Mouse (Mus musculus) olfactory bulb, adult 2 months (tissue): Measurements from ENCODE around the gene Eef2. TPM values are rescaled to one million over a fixed set of nuclear protein-coding genes. Genes with fewer than 3 reads are reported as not detected.
"Not testable (repeated sequence)": the region's sequence is repeated elsewhere in the genome, so short reads cannot be mapped to it uniquely, and the experiment has no call there.

ENCODE experiments used
- H3K27ac ChIP-seq: fragments of 200-500 bp; 2 replicates; pipeline ENCODE4 v1.5.1; 2012; ENCODE audit warnings: low read depth, low read length; ENCODE audit not compliant: insufficient read depth
- H3K4me1 ChIP-seq: fragments of 200-500 bp; 2 replicates; pipeline ENCODE4 v1.6.1; 2012; ENCODE audit warnings: low read length; ENCODE audit not compliant: control insufficient read depth, insufficient read depth
- H3K4me3 ChIP-seq: fragments of 200-500 bp; 2 replicates; pipeline ENCODE4 v1.5.1; 2012; ENCODE audit warnings: mild to moderate bottlenecking, low read depth, low read length, moderate library complexity; ENCODE audit not compliant: insufficient read depth
- CTCF ChIP-seq: fragments of 200-500 bp; IDR thresholded peaks from 2 replicates; pipeline ENCODE4 v1.5.1; 2012; ENCODE audit warnings: low read depth, mild to moderate bottlenecking, low read length, moderate library complexity; ENCODE audit not compliant: insufficient read depth
- POLR2A ChIP-seq: fragments of 200-500 bp; IDR thresholded peaks from 2 replicates; pipeline ENCODE4 v1.6.1; 2012; ENCODE audit warnings: mild to moderate bottlenecking, low read depth, low read length, moderate library complexity; ENCODE audit not compliant: insufficient read depth
- WGBS: fragments of 180-500 bp; shearing (Covaris S2); methylation state at CpG from one replicate; pipeline ENCODE4 v1.1.7; 2018; 5-methylcytosine and 5-hydroxymethylcytosine counted together
- polyA plus RNA-seq: library from polyadenylated mRNA; stranded (reverse); fragments of >200 nt; gene quantifications from 2 replicates; pipeline ENCODE4 v1.2.4, GENCODE M21; 2012; ENCODE audit warnings: low replicate concordance; ENCODE audit not compliant: missing spikeins, insufficient read depth, insufficient read length

Eef2 gene
- polyA plus RNA-seq, 1 experiment: 423 TPM

DNA sequence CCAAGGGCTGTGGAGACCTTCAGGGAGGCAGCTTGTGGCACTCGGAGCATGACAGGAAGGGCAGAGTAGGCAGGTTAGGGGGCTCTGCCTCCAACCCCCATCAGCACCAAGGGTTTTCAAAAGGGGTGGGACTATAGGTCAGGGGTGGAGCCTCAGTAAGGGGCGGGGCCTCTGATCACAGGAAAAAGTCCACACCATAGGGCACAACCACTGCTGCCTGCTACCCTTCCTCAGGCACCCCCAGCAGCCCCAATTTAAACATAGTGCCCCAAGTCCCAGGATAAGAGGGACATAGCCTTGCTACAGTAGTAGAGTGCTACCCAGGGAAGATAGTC, 14.1 kb upstream of the Eef2 start:
- 80% methylated on average over 2 of the region's 2 CpGs for WGBS
- Histone ChIP-seq H3K4me3 (no peak overlapping the region), H3K4me1 (peaks cover 32% of the 10 kb centered on the region; the same call in 1 of the 2 replicates), H3K27ac (no peak overlapping the region)
- no peak for TF ChIP-seq CTCF
- no peak for TF ChIP-seq POLR2A

DNA sequence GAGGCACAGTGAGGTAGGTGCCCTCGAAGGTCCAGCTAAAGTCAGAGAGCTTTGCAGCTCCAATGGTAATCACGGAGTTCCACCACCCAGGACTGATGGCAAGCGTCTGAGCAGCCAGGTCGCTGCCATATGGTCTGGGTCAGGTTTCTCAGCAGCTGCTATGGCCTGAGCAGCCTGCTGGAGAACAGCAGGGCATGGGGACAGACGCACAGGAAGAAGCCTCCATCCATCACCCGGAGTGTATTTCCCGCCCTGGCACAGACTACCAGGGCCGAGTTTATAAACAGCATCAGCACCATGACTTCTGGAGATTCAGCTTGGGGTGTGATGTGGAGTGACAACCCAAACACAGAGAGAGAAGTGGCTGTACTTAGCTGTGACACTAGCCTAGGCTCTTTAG, 11.3 kb upstream of the Eef2 start:
- no peak for TF ChIP-seq POLR2A
- no peak for TF ChIP-seq CTCF
- Histone ChIP-seq H3K4me1 (peaks cover 39% of the 10 kb centered on the region), H3K4me3 (no peak overlapping the region), H3K27ac (no peak overlapping the region)
- WGBS: 81% methylated on average over 8 of the region's 8 CpGs

DNA sequence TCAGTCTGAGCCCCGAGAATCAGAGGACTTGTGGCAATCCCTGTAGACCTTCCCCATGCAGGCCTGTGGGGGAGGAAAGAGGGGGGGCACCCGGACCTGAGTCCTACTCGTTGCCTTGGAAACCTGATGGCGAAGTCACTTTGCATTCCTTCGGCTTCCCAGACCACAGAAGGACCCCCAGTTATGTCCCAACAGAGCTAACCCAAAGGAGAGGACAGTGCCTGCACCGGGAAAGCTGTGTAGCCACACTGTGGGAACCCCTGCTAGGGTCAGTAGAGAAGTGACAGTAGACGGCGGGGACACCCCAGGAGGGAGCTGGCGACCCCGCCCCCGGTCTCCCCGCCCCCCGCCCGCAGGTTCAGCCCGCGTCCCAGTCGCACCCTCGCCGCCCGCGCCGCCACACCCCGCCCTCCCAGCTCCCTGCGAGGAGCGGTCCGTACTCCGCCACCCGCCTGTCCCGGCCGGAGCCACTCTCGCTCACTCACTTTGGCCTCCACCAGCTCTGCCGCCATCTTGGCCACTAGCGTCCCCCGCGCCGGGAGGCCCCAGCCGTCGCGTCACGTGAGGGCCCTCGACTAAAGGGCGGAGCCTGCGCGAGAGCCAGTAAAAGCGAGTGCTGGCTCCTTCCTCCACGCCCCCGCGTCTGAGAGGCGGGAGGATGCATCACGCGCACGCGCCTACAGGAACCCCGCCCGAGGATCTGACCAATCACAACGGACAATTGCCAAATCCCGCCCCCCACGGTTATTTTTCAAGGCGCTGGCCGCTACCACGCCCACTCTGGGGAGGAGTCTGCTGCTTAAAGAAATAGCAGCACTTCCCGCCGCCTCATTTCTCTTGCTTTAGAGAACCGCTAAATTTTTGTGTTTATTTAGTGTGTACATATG, 9.0 kb upstream of the Eef2 start, which contains the start of gene Pias4:
Gene Pias4, minus strand, starts transcription at position 724 of the 887 bp plus-strand sequence.
- peak within 1 kb of the TSS; percentile 71 for H3K4me3 ChIP-seq
- no peak for TF ChIP-seq CTCF
- peak; percentile 87; the same call in 1 of the 2 replicates for TF ChIP-seq POLR2A
- peaks cover 24% of the 10 kb centered on the region for H3K4me1 ChIP-seq
- H3K27ac ChIP-seq: peak within 1 kb of the TSS; percentile 92
- WGBS: under 1% methylated on average over 64 of the region's 64 CpGs

DNA sequence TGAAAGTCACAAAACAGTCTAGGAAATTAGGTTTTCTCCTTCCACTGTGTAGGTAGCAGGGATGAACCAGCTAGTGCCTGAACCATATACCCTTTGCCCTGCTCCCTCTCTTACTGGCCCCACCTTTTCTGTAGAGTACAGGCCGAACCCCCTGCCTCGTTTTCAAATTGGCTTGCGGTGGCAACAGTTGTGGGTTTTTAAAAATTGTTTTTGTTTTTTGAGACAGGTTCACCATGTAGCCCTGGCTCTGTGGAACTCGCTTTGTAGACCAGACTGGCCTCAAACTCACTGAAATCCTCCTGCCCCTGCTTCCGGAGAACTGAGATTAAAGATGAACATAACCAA, 8.4 kb upstream of the Eef2 start:
- Histone ChIP-seq H3K4me3 (peak overlapping the region; percentile 29; the same call in 1 of the 2 replicates), H3K4me1 (peaks cover 24% of the 10 kb centered on the region), H3K27ac (peak overlapping the region; percentile 25; the same call in 1 of the 2 replicates)
- WGBS: 2% methylated on average over 5 of the region's 5 CpGs
- TF ChIP-seq CTCF (no peak), POLR2A (no peak)

DNA sequence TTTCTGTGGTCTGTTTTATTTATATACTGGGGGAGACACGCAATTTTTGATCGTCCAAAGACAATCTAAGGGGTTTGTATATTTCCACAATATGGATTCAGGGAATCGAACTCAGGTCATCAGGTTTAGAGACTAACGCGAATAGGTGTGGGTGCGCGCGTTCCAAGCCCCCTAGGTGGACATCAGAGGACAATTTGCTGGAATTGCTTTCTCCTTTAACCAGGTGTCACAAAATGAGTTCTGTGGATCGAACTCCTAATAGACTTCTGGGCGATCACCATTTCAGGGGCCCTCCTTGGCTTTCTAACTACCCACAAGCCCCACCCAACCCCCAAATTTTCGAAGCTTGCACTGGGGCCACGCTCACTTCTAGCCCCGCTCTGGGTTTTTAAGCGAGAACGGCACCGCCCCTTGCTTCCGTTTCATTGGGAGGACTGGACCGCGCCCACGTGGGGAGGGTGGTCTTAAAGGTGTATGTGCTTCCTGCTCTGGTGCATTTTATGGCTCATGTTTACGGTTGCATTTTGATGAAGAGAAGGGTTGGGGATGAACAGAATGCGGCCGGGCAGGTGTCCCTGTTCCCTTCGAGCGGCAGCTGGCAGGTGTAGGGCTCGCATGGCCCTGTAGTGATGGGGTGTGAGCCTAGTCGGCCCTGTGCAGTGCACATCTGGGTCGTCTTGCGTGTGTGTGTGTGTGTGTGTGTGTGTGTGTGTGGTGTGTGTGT, 7.7 kb upstream of the Eef2 start:
- H3K4me3 ChIP-seq: peak overlapping the region; percentile 71
- peaks cover 24% of the 10 kb centered on the region for H3K4me1 ChIP-seq
- TF ChIP-seq CTCF (no peak), POLR2A (no peak)
- H3K27ac ChIP-seq: peak overlapping the region; percentile 92
- WGBS: under 1% methylated on average over 29 of the region's 29 CpGs

DNA sequence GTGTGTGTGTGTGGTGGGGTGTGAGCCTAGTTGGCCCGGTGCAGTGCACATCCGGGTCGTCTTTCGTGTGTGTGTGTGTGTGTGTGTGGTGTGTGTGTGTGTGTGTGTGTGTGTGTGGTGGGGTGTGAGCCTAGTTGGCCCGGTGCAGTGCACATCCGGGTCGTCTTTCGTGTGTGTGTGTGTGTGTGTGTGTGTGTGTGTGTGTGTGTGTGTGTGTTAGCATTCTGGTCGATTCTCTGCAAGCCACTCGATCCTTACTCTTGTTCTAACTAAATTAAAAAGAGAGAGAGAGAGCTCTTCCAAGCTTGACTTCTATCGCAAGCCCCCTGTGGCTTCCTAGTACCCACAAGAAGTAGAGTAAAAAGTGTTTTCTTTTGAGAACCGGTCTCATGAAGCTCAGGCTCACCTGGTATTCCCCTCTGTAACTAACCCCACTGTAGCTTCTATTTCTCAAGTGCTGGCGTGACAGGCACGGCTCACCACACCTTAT, 7.0 kb upstream of the Eef2 start:
- peaks cover 25% of the 10 kb centered on the region for H3K4me1 ChIP-seq
- H3K27ac ChIP-seq: peak overlapping the region; percentile 36; the same call in 1 of the 2 replicates
- not testable (repeated sequence) for H3K4me3 ChIP-seq
- 13% methylated on average over 13 of the region's 14 CpGs for WGBS

DNA sequence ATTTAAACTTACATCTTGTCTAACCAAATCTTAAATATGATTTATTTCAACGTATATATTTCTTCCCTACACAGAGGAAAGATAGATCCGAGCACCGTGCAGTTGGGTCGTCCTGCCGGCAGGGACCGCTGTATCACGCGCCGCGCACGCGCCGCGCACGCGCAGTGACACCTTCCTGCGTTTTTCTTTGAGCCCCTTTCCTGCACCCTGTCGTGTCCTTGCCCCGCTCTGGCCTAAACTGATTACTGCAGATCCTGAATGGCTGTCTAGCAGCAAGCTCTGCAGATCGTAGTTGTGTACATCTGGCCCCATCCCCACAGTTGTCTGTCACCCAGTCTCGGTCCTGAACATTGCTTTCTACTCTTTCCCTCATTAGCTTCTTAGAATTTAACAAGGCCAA, 3.3 kb upstream of the Eef2 start:
- 2% methylated on average over 21 of the region's 21 CpGs for WGBS
- H3K4me3 ChIP-seq: peak overlapping the region; percentile 20

DNA sequence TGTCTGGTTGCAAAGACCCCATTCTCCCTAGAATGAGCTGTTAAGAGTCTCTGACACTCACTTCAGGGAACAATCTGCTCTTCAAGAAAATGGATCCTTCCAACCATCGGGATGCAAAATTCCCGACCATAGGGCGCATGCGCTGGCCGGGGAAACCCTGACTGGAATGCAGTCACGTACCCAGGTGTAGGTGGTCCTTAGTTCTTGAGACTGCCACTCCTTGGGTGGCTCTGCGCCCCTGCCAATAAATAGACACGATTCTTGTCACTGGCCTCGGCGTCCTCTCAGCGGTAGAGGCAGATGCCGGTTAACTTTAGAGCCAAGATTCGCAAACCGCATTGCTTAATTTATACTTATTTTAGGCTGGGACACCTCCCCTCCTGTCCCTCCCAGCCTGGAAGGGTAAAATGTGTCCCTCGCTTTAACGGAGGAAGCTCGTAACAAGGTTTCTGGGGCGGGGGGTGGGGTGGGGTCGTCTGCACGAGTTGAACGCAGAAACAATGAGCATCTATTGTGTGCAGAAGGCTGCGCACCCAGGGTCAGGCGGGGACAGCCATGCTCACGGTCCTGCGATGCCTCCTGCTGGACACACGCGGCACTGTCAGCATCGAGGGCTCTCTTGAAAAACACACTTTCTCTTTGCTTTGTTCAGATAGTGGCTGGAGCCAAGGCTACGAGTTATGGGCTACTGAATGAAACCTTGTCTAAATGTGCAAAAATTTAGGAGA, 1.6 kb upstream of the Eef2 start:
- TF ChIP-seq POLR2A (peak; percentile 45; the same call in 1 of the 2 replicates), CTCF (peak; percentile 81)
- H3K4me3 ChIP-seq: peak overlapping the region; percentile 49
- peak overlapping the region; percentile 98 for H3K27ac ChIP-seq
- peaks cover 29% of the 10 kb centered on the region for H3K4me1 ChIP-seq
- 2% methylated on average over 29 of the region's 29 CpGs for WGBS

More for the DNA sequence above, 3.3 kb upstream of the Eef2 start:
- Histone ChIP-seq H3K4me1 (peaks cover 25% of the 10 kb centered on the region), H3K27ac (peak overlapping the region; percentile 98)
- TF ChIP-seq CTCF: peak; percentile 71; the same call in 1 of the 2 replicates
- TF ChIP-seq POLR2A: peak; percentile 68; the same call in 1 of the 2 replicates

DNA sequence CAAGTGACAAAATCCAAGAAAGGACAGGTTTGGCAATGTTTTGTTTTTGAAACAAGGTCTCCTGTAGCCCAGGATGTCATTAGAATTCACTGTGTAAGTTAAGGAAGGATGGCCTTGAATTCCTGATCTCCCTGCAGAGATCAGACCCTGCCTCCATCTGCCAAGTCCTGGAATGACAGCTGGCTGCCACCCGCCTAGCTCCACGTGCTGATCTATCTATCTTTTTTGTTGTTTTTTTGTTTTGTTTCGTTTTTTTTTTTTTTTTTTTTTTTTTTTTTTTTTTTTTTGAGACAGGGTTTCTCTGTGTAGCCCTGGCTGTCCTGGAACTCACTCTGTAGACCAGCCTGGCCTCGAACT, 1.1 kb upstream of the Eef2 start:
- H3K27ac ChIP-seq: peak overlapping the region; percentile 62
- H3K4me1 ChIP-seq: peaks cover 33% of the 10 kb centered on the region
- not testable (repeated sequence) for H3K4me3 ChIP-seq
- 6% methylated on average over 4 of the region's 4 CpGs for WGBS
